Mouse (Mus musculus) right cerebral cortex, postnatal 10 days (tissue): ENCODE data around the gene Olfr721-ps1.

ENCODE experiments used
- DNase-seq, 2 experiments: peaks; one replicate each; pipeline ENCODE4 v3.0.0; 2021; ENCODE audit warnings: low spot score in 2 of 2

The Olfr721-ps1 gene

GRCm38 (mm10) chr14:14400998-14401397 is at the start of gene Olfr721-ps1:
Olfr721-ps1 (plus strand) TSS chr14:14401298.
- no peak for DNase-seq

GRCm38 (mm10) chr14:14351721-14352590 is 49.1 kb upstream of the Olfr721-ps1 start:
- DNase-seq, result peak; percentile 50 to 64

GRCm38 (mm10) chr14:14352606-14353005 is 48.5 kb upstream of the Olfr721-ps1 start:
- peak in 1 of 2 experiments; percentile 41 for DNase-seq

GRCm38 (mm10) chr14:14353081-14353732 is 47.9 kb upstream of the Olfr721-ps1 start:
- DNase-seq, result peak in 1 of 2 experiments; percentile 29

- peak in 1 of 2 experiments; percentile 35 for DNase-seq
These were observed 47.2 kb upstream of the Olfr721-ps1 start for GRCm38 (mm10) chr14:14353740-14354510.

DNA sequence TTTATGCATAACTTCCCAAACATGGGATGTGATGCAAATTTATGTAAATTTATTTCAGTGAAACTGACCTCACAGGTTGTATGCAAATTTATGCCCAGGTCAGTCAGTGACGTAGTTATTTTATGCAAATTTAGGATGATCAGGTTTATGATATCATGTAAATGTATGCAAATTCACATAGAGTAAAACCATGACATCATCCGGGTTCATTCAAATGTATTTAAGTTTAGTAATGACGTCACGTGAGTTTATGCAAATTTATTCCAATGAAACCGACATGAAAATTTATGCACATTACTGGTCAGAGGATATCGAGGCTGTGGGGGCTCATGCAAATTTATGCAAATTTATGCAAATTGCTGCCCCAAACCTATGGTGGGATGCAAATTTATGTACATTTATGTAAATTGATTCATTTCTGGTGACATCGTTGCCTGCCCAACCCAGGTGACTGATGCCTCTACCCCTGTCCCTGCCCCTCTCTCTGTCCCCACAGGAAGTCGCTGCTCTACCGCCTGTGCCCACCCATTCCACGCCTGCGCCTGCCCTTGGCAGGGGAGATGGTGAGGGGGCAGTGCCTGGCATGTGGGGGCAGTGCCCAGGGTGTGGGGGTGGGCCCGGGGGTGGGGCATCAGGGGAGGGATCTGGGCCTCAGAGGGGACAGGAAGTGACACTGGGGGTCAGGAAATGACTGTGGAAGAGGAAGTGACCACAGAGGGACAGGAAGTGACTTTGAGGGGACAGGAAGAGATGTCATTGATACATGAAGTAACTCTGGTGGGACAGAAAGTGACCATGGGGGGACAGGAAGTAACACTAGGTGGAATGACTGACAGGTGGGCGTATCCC is 46.4 kb upstream of the Olfr721-ps1 start:
- DNase-seq, result peak in 1 of 2 experiments; percentile 35

DNA sequence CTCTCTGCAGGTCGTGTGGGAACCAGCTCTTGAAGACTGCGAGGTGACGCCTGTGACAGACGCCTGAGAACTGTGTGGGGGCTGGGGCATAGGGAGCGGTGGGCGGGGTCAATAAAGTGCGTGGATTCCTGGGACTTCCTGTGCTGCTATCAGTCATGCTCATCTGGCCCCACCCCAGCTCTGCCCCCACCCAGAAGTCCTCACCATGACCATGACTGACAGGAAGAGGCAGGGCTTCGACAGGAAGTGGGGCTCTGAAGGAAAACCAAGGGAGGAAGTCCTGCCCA is 45.8 kb upstream of the Olfr721-ps1 start:
- no peak for DNase-seq

DNA sequence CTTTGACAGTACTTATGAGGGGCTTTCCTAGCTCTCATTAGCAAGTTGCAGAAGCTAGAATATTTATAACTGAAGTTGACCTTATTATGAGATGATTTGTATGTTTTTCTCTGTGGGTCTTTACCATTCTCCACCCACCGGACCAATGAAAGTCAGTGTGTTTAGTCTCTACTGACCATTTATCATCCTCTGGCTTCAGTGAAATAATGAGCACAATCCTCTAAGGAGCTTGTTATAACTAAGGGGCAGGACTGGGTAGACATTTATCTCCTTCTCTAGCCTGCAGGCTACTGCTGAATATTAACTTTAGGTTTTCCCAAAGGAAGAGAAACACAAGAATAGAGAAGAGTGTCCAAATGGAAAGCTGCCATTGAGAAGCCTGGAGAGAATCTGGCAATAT is 5.6 kb upstream of the Olfr721-ps1 start:
- DNase-seq, result no peak

DNA sequence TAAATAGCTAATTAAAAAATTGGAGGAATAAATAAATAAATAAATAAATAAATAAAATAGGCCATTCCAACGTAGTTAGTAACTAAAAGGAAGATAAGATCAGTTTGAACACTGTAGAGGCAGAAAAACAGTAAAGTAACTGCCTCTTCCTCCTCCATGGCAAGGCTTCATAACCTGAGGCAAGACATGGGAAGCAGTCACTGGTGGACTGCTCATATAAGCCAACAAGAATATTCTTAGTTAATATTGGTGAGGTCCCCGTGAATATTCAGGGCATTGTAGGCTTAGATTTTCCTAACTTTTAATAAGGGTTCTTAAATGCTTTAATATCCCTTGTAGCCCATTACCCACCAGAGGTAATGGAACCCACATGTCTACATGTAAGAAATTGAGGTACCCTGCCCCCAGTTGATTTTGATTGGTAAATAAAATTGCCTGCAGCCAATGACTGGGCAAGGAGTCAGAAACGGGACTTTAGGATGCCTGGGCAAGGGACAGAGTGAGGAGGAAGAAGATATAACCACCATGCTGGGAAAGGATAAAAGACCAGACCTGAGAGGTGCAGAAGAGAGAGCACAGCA is 35.1 kb downstream of the Olfr721-ps1 start:
- no peak for DNase-seq
